Mouse (Mus musculus) testis, adult 2 months (tissue): ENCODE measurements around the gene Xpot.

Source experiments
- CTCF ChIP-seq: fragments of 200-500 bp; IDR thresholded peaks from 2 replicates; pipeline ENCODE4 v1.5.1; 2012; ENCODE audit warnings: low read depth, mild to moderate bottlenecking, inconsistent platforms, low read length, moderate library complexity; ENCODE audit not compliant: control insufficient read depth, insufficient read depth, insufficient replicate concordance
- POLR2A ChIP-seq: fragments of 200-500 bp; IDR thresholded peaks from 2 replicates; pipeline ENCODE4 v1.6.1; 2012; ENCODE audit warnings: low read depth, mild to moderate bottlenecking, inconsistent platforms, low read length, moderate library complexity; ENCODE audit not compliant: control insufficient read depth

GRCm38 (mm10) chr10:121628561-121629040 is 2.5 kb upstream of the Xpot start:
- TF ChIP-seq CTCF (no peak), POLR2A (no peak)
